Mouse (Mus musculus): ENCODE measurements around the gene Slc22a23. TPM values are rescaled to one million over a fixed set of nuclear protein-coding genes. Genes with fewer than 3 reads are reported as not detected.

Gene Slc22a23
- polyA plus RNA-seq, 1 experiment from 2014 or later: 6.0 TPM

- H3K27ac ChIP-seq (replicated peaks; ENCODE audit: low read depth, low read length): no peak overlapping the region
- H3K36me3 ChIP-seq (ENCODE audit: control insufficient read depth, insufficient read depth, low read length): no peaks in the 10 kb centered on the region
- ATAC-seq (ENCODE audit: low read depth): no peak
- 87% methylated on average over 7 of the region's 7 CpGs for WGBS
- H3K27me3 ChIP-seq (replicated peaks; ENCODE audit: control insufficient read depth, insufficient read depth, low read length): no peaks in the 10 kb centered on the region
- H3K4me3 ChIP-seq (ENCODE audit: low read depth, low read length): no peak overlapping the region
- no peak overlapping the region for H3K9ac ChIP-seq (ENCODE audit: low read depth, low read length)
- no peak for DNase-seq (ENCODE audit: low spot score)
- no peaks in the 10 kb centered on the region for H3K9me3 ChIP-seq (ENCODE audit: control insufficient read depth, low read length)
- no peaks in the 10 kb centered on the region for H3K4me1 ChIP-seq (ENCODE audit: control insufficient read depth, insufficient read depth, low read length)
- H3K4me2 ChIP-seq (ENCODE audit: low read depth, low read length): no peak overlapping the region
Measured at GRCm38 (mm10) chr13:34331399-34332186, 13.4 kb downstream of the Slc22a23 start.

- Histone ChIP-seq H3K4me1 (ENCODE audit: control insufficient read depth, insufficient read depth, low read length) (no peaks in the 10 kb centered on the region), H3K27ac (replicated peaks; ENCODE audit: low read depth, low read length) (no peak overlapping the region), H3K36me3 (ENCODE audit: control insufficient read depth, insufficient read depth, low read length) (no peaks in the 10 kb centered on the region), H3K27me3 (replicated peaks; ENCODE audit: control insufficient read depth, insufficient read depth, low read length) (no peaks in the 10 kb centered on the region), H3K4me3 (ENCODE audit: low read depth, low read length) (no peak overlapping the region), H3K9me3 (ENCODE audit: control insufficient read depth, low read length) (no peaks in the 10 kb centered on the region), H3K4me2 (ENCODE audit: low read depth, low read length) (no peak overlapping the region), H3K9ac (ENCODE audit: low read depth, low read length) (no peak overlapping the region)
- ATAC-seq (ENCODE audit: low read depth) (no peak), DNase-seq (ENCODE audit: low spot score) (no peak)
- 93% methylated on average over 4 of the region's 4 CpGs for WGBS
Measured at GRCm38 (mm10) chr13:34329589-34329988, 15.4 kb downstream of the Slc22a23 start.

GRCm38 (mm10) chr13:34326992-34327391 is 18.0 kb downstream of the Slc22a23 start:
- Histone ChIP-seq H3K4me1 (ENCODE audit: control insufficient read depth, insufficient read depth, low read length) (no peaks in the 10 kb centered on the region), H3K9me3 (ENCODE audit: control insufficient read depth, low read length) (no peaks in the 10 kb centered on the region), H3K36me3 (ENCODE audit: control insufficient read depth, insufficient read depth, low read length) (no peaks in the 10 kb centered on the region), H3K9ac (ENCODE audit: low read depth, low read length) (no peak overlapping the region), H3K4me2 (ENCODE audit: low read depth, low read length) (no peak overlapping the region), H3K4me3 (ENCODE audit: low read depth, low read length) (no peak overlapping the region), H3K27me3 (replicated peaks; ENCODE audit: control insufficient read depth, insufficient read depth, low read length) (no peaks in the 10 kb centered on the region), H3K27ac (replicated peaks; ENCODE audit: low read depth, low read length) (no peak overlapping the region)
- DNase-seq (ENCODE audit: low spot score): no peak
- no peak for ATAC-seq (ENCODE audit: low read depth)
- WGBS: 88% methylated on average over 1 of the region's 1 CpGs

- Histone ChIP-seq H3K4me3 (ENCODE audit: low read depth, low read length) (no peak overlapping the region), H3K9me3 (ENCODE audit: control insufficient read depth, low read length) (no peaks in the 10 kb centered on the region), H3K27ac (replicated peaks; ENCODE audit: low read depth, low read length) (no peak overlapping the region), H3K36me3 (ENCODE audit: control insufficient read depth, insufficient read depth, low read length) (no peaks in the 10 kb centered on the region), H3K27me3 (replicated peaks; ENCODE audit: control insufficient read depth, insufficient read depth, low read length) (no peaks in the 10 kb centered on the region), H3K4me2 (ENCODE audit: low read depth, low read length) (no peak overlapping the region), H3K9ac (ENCODE audit: low read depth, low read length) (no peak overlapping the region), H3K4me1 (ENCODE audit: control insufficient read depth, insufficient read depth, low read length) (no peaks in the 10 kb centered on the region)
- DNase-seq (ENCODE audit: low spot score) (no peak), ATAC-seq (ENCODE audit: low read depth) (no peak)
- WGBS: 67% methylated on average over 2 of the region's 2 CpGs
Measured at GRCm38 (mm10) chr13:34323361-34323760, 21.6 kb downstream of the Slc22a23 start.

- ATAC-seq (ENCODE audit: low read depth): no peak
- 85% methylated on average over 4 of the region's 4 CpGs for WGBS
- no peak overlapping the region for H3K4me3 ChIP-seq (ENCODE audit: low read depth, low read length)
Measured at GRCm38 (mm10) chr13:34320482-34320881, 24.5 kb downstream of the Slc22a23 start.

GRCm38 (mm10) chr13:34317051-34317450 is 27.9 kb downstream of the Slc22a23 start:
- H3K4me3 ChIP-seq (ENCODE audit: low read depth, low read length): no peak overlapping the region
- WGBS: 77% methylated on average over 4 of the region's 4 CpGs
- ATAC-seq (ENCODE audit: low read depth): no peak
- no peaks in the 10 kb centered on the region for H3K27me3 ChIP-seq (replicated peaks; ENCODE audit: control insufficient read depth, insufficient read depth, low read length)
- no peaks in the 10 kb centered on the region for H3K9me3 ChIP-seq (ENCODE audit: control insufficient read depth, low read length)
- no peak overlapping the region for H3K27ac ChIP-seq (replicated peaks; ENCODE audit: low read depth, low read length)
- no peak for DNase-seq (ENCODE audit: low spot score)
- H3K9ac ChIP-seq (ENCODE audit: low read depth, low read length): no peak overlapping the region
- no peak overlapping the region for H3K4me2 ChIP-seq (ENCODE audit: low read depth, low read length)
- H3K36me3 ChIP-seq (ENCODE audit: control insufficient read depth, insufficient read depth, low read length): no peaks in the 10 kb centered on the region
- H3K4me1 ChIP-seq (ENCODE audit: control insufficient read depth, insufficient read depth, low read length): no peaks in the 10 kb centered on the region

More at GRCm38 (mm10) chr13:34320482-34320881, 24.5 kb downstream of the Slc22a23 start:
- no peaks in the 10 kb centered on the region for H3K4me1 ChIP-seq (ENCODE audit: control insufficient read depth, insufficient read depth, low read length)
- no peak overlapping the region for H3K27ac ChIP-seq (replicated peaks; ENCODE audit: low read depth, low read length)
- no peaks in the 10 kb centered on the region for H3K36me3 ChIP-seq (ENCODE audit: control insufficient read depth, insufficient read depth, low read length)
- DNase-seq (ENCODE audit: low spot score): no peak
- no peak overlapping the region for H3K4me2 ChIP-seq (ENCODE audit: low read depth, low read length)
- H3K9me3 ChIP-seq (ENCODE audit: control insufficient read depth, low read length): no peaks in the 10 kb centered on the region
- H3K27me3 ChIP-seq (replicated peaks; ENCODE audit: control insufficient read depth, insufficient read depth, low read length): no peaks in the 10 kb centered on the region
- no peak overlapping the region for H3K9ac ChIP-seq (ENCODE audit: low read depth, low read length)

GRCm38 (mm10) chr13:34316511-34316910 is 28.5 kb downstream of the Slc22a23 start:
- Histone ChIP-seq H3K9ac (ENCODE audit: low read depth, low read length) (no peak overlapping the region), H3K36me3 (ENCODE audit: control insufficient read depth, insufficient read depth, low read length) (no peaks in the 10 kb centered on the region), H3K27ac (replicated peaks; ENCODE audit: low read depth, low read length) (no peak overlapping the region), H3K9me3 (ENCODE audit: control insufficient read depth, low read length) (no peaks in the 10 kb centered on the region), H3K4me1 (ENCODE audit: control insufficient read depth, insufficient read depth, low read length) (no peaks in the 10 kb centered on the region), H3K4me2 (ENCODE audit: low read depth, low read length) (no peak overlapping the region), H3K4me3 (ENCODE audit: low read depth, low read length) (no peak overlapping the region), H3K27me3 (replicated peaks; ENCODE audit: control insufficient read depth, insufficient read depth, low read length) (no peaks in the 10 kb centered on the region)
- 88% methylated on average over 6 of the region's 6 CpGs for WGBS
- ATAC-seq (ENCODE audit: low read depth): no peak
- no peak for DNase-seq (ENCODE audit: low spot score)

GRCm38 (mm10) chr13:34313033-34313491 is 31.9 kb downstream of the Slc22a23 start:
- H3K36me3 ChIP-seq (ENCODE audit: control insufficient read depth, insufficient read depth, low read length): no peaks in the 10 kb centered on the region
- DNase-seq (ENCODE audit: low spot score) (peak; percentile 42), ATAC-seq (ENCODE audit: low read depth) (no peak; the same call in 1 of the 2 replicates)
- H3K9me3 ChIP-seq (ENCODE audit: control insufficient read depth, low read length): no peaks in the 10 kb centered on the region
- 64% methylated on average over 4 of the region's 4 CpGs for WGBS
- H3K27me3 ChIP-seq (replicated peaks; ENCODE audit: control insufficient read depth, insufficient read depth, low read length): no peaks in the 10 kb centered on the region
- H3K4me3 ChIP-seq (ENCODE audit: low read depth, low read length): no peak overlapping the region
- H3K9ac ChIP-seq (ENCODE audit: low read depth, low read length): no peak overlapping the region
- H3K27ac ChIP-seq (replicated peaks; ENCODE audit: low read depth, low read length): no peak overlapping the region
- H3K4me2 ChIP-seq (ENCODE audit: low read depth, low read length): no peak overlapping the region
- H3K4me1 ChIP-seq (ENCODE audit: control insufficient read depth, insufficient read depth, low read length): no peaks in the 10 kb centered on the region
